Mouse (Mus musculus) olfactory bulb, adult 2 months (tissue): ENCODE data around the gene Cby1.

Experiments
- CTCF ChIP-seq: fragments of 200-500 bp; IDR thresholded peaks from 2 replicates; pipeline ENCODE4 v1.5.1; 2012; ENCODE audit warnings: low read depth, mild to moderate bottlenecking, low read length, moderate library complexity; ENCODE audit not compliant: insufficient read depth
- POLR2A ChIP-seq: fragments of 200-500 bp; IDR thresholded peaks from 2 replicates; pipeline ENCODE4 v1.6.1; 2012; ENCODE audit warnings: mild to moderate bottlenecking, low read depth, low read length, moderate library complexity; ENCODE audit not compliant: insufficient read depth

GRCm38 (mm10) chr15:79684616-79685015, 25.6 kb downstream of the Cby1 start:
- TF ChIP-seq CTCF (no peak), POLR2A (no peak)
